Mouse (Mus musculus) left cerebral cortex, postnatal 4 days (tissue): ENCODE results near the gene Zfhx3. TPM values are rescaled to one million over a fixed set of nuclear protein-coding genes. Genes with fewer than 3 reads are reported as not detected.
A peak's percentile ranks its signal among the peaks of the same experiment; 100 is the strongest.

Experiments used
- DNase-seq: peaks from one replicate; pipeline ENCODE4 v3.0.0-alpha.2; 2022
- intact Hi-C: fragments of 180-260 bp; cut with DNase I; formaldehyde crosslinking; loops from one replicate; pipeline ENCODE4 v1.15.1; 2025
- total RNA-seq, 2 experiments: library from RNA; stranded (reverse); gene quantifications; 2 replicates each; pipeline ENCODE4 v1.2.3; 2021

Gene Zfhx3
- total RNA-seq, 2 experiments from 2014 or later: 5.0 to 5.7 TPM

DNA sequence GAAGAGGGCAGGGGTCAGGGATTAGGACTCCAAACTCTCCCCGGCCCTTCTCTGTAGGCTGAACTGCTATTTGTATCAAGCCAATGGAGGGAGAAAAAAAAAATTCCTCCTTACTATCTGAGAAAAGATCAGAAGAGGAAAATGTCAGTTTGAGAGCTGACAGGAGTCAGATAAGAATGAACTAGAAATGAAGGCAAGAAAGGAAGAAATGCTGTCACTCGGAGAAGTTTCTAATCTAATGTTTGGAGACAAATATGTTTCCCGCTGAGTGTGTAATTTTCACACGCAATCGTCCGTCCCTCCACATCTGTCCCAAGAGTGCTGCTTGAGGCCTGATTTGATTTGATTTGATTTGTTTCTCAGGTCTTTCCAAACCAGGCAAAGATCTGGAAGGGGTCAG is 639.1 kb downstream of the Zfhx3 start:
- no peak for DNase-seq
- intact Hi-C loops: no loop called here

GRCm38 (mm10) chr8:108582251-108582650 is 639.8 kb downstream of the Zfhx3 start:
- intact Hi-C loops: no loop called here
- DNase-seq: no peak

- intact Hi-C loops: no loop called here
Measured at GRCm38 (mm10) chr8:108583261-108583660, 640.8 kb downstream of the Zfhx3 start.

GRCm38 (mm10) chr8:108583867-108584661 is 641.6 kb downstream of the Zfhx3 start:
- intact Hi-C loops: no loop called here

More at GRCm38 (mm10) chr8:108583261-108583660, 640.8 kb downstream of the Zfhx3 start:
- DNase-seq: no peak

GRCm38 (mm10) chr8:108584662-108584978 is 642.2 kb downstream of the Zfhx3 start:
- DNase-seq: no peak
- intact Hi-C loops: no loop called here

More at GRCm38 (mm10) chr8:108583867-108584661, 641.6 kb downstream of the Zfhx3 start:
- no peak for DNase-seq

DNA sequence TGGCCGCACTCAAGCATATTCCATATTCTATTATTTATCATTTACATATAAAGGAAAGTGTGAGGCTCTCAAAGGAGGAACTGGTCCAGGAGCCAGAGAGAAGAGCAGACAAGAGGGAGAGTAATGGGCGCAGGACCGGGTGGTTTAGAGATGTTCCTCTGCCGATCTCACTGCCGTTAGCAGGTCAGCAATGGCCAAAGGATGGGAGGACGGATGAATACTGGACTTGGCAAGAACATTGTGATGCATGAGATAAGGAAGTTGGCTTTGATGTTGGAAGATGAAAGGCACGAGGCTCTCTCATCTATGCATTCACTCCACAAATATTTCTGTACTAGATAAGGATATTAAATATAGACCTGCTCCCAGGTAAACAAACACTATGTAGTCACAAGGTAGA is 648.6 kb downstream of the Zfhx3 start:
- DNase-seq: no peak
- intact Hi-C loops: no loop called here

- DNase-seq: no peak
- intact Hi-C loops: no loop called here
Measured at GRCm38 (mm10) chr8:108592028-108592724, 649.7 kb downstream of the Zfhx3 start.

DNA sequence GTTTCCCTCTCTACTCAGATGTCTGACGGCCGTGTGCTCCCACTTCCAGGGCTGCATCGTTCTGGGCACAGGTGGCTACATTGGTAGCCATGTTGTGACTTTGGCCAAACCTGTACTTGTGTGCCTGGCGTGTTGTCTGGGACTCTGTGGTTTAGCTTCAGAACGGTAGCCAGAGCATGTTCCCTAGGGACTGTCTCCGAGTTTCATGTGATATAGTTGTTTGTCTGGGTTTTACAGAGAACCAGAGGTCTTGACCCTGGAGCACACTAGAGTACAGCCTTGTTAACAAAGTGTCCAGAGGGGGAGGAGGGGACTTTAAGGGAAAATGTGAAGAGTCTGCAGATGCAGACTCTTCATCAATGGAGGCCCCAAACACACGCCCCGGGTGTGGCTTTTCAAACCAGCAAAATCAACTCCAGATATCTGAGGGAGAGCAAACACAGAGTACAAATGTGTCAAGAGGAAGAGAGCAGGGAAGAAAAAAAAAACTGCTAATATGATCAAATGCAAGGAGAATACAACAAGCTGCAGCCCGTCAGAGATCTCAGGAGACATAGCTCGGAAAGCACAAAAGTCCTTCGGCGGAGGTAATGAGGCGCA is 650.6 kb downstream of the Zfhx3 start:
- intact Hi-C loops: no loop called here
- DNase-seq: no peak

GRCm38 (mm10) chr8:108593891-108594290 is 651.4 kb downstream of the Zfhx3 start:
- peak; percentile 14 for DNase-seq
- intact Hi-C loops: no loop called here

GRCm38 (mm10) chr8:108594361-108595060 is 652.1 kb downstream of the Zfhx3 start:
- DNase-seq: no peak
- intact Hi-C loops: no loop called here

DNA sequence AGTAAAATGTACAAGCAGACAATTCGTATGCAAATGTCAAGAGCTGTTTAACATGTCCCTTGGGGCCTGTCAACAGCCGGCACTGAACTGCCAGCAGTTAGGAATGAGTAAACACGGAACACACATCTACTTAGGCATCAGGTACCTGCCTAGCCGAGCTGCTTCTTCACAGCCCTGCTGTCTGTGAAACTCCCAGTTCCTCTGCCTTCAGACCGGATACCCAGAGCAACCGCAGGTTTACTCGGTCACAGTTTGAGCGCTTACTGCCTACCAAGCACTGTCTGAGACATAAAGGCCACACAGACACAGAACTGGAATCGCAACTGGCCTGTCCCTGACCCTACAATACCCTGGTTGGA is 652.6 kb downstream of the Zfhx3 start:
- no peak for DNase-seq
- intact Hi-C loops: no loop called here

GRCm38 (mm10) chr8:108595721-108596495 is 653.5 kb downstream of the Zfhx3 start:
- intact Hi-C loops: no loop called here
- DNase-seq: no peak

GRCm38 (mm10) chr8:108599003-108599402 is 656.6 kb downstream of the Zfhx3 start:
- DNase-seq: no peak
- intact Hi-C loops: no loop called here

DNA sequence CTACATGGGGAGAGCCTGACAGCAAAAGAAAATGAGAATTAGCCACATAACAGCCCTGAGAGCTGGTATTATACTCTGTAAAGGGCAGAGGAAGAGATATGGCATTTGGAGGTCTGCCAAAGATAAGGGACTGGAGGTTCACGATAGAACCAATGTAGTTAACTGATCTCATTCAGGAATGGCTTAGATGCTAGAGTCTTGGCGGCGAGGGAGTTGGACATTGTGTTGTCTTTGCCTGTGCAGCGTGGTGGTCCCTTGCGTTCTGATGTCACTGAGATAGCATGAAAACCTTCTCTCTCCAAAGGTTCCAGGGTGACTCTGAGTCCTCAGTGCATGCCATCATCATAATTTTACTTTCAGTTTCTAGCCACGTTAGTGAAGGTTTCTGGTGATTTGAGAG is 657.1 kb downstream of the Zfhx3 start:
- intact Hi-C loops: no loop called here
- no peak for DNase-seq

DNA sequence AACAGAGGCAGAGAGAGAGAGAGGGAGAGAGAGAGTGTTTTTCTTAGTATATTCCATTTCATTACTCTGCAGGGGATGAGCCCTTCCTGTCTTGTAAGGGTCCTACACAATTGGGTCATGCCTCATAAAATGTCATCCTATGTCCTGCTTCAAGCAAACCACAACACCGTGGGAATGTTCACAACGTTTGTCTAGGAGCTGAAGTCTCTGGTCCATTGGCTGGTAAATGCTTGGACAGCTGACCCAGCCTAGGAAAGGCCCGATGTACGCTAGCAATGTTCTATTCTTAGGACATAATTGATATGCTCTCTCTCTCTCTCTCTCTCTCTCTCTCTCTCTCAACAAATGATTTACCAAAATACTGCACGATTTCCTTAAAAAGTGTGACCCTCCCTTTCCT is 666.2 kb downstream of the Zfhx3 start:
- intact Hi-C loops: no loop called here

DNA sequence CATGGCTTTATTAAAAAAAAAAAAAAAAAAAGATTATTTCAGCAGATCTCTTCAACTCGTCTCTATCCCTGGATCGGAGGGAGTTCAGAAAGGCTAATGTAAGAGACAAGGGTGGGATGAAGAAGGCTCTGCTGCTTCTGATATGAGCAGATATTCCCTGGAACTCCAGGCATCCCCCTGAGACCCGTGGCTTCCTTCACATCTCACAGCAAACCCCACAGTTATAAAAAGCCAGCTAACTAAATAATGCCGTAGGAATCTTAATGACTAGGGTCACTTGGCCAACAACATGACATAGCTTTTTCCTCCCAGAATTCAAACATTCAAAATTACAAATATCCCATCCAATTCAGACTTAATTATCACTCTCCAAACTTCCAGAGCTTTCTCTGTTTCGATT is 666.7 kb downstream of the Zfhx3 start:
- no peak for DNase-seq
- intact Hi-C loops: no loop called here

More for the DNA sequence above, 666.2 kb downstream of the Zfhx3 start:
- no peak for DNase-seq

DNA sequence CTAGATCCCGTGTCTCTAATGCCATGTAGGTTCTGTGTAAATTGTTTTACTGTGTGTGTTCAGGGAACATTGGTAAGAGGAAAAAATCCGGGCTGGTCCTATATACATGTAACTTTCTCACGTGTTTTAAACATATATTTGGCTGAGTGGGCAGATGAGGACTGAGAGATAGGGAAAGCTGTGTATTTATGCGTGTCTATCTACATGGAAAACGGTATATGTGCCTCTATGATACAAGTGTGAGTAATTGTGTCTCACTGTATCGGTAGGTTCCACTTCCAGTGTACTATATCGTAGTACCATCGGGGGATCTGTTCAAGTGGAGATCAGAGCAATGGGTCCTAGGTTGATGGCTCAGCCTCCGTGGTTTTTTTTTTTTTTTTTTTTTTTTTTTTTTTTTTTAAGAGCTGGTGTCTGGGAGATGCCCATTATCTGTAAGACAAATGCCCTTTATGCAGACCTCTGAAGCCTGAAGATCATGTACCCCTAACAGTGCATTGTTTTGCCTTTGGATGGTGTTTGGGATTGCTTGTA is 668.8 kb downstream of the Zfhx3 start:
- intact Hi-C loops: no loop called here
- no peak for DNase-seq

DNA sequence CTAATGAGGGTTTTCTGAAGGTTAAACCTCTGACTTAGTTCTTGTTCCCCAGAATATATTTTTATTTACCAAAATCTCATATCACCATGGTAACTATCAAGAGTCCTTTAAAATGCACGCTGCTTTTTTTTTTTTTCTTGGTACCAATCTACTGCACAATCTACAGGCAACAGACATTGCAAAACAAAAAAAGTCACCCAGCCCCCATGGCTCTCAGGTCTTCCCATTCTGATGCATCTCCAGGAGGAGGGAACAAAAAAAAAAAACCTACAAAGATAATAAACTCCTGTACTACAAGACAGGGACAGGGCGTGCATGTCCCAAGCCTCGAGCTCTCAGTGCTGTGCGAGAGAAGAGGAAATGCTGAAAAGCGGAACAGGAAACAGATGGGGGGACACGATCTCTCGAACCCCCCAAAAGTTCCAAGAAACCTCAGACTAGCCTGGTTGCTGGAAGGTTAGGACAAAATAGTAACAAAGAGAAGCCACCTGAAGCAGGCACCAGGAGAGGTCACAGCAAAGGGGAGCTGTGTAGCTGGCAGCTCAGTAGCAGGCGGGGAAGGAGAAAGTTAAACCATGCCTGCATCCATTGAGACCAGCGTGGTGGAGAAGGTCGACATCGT is 669.5 kb downstream of the Zfhx3 start:
- intact Hi-C loops: no loop called here
- DNase-seq: no peak

DNA sequence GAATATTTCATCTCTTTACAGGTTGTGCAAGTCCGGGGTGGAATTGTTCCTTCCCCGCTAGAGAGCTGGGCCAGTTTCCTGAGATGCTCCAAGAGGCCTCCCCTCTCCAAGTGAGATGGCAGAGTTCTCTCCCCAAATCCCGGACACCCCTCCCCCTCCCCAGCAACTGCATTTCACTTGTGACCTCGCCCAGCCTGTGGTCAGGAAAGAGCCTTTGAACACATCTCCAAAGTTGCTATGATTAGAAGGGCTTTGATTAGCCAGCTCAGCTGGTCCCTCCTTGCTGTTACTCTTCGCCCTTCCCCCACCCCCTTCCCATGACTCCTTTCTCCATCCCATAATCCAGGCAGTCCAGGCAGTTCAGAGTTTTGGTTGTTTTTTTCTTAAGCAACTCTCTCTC is 670.4 kb downstream of the Zfhx3 start:
- DNase-seq: no peak
- intact Hi-C loops: no loop called here

- no peak for DNase-seq
- intact Hi-C loops: no loop called here
Measured at GRCm38 (mm10) chr8:108613280-108613679, 670.8 kb downstream of the Zfhx3 start.
